11 mouse cellular contexts compared by ENCODE assay signal in the genomic region with DNA sequence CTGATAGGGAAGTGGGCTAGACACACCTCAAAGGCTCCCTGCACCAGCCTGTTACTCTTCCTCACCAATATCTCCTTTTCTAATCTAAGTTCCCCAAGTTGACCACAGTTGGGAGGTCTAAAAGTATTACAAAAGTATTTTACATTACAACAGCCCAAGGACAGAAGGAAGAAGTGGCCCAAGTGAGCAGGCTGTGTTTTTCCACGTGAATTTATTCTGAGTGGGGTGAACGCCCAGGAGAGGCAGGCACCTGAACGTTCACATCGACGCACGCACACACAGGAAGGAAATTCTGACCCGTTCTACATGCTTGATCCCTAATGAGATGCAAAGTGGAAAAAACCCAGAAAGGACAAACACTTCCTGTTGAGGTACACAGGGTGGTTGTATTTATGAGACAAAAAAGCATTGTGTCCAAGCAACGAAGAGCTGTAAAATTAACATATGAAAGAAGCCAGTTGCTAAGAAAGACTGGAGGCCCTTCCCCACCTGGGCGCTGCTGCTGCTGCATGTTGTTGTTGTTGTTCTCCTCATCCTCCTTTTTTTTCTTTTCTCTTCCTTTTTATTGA. TPM values are rescaled to one million over a fixed set of nuclear protein-coding genes. Genes with fewer than 3 reads are reported as not detected.
DNase-seq lines count a peak whose midpoint lies in the region; ATAC-seq and TF ChIP-seq lines count a peak whose summit lies in the region.
"Had no signal": no experiment of that assay in that cellular context is flagged by ENCODE, and none has a peak within 500 bp of the region (broad histone marks: within the 10 kb centered on the region; RNA-seq: fewer than 3 reads in every experiment).

No protein-coding gene starts in this region.

- H3K27ac ChIP-seq in liver, embryonic 15.5 days (replicated peaks): 0 out of 2 replicates have a peak overlapping the region, but pooled peaks have one; percentile 6
- no peak overlapping the region for H3K27ac ChIP-seq in liver, embryonic 11.5 days (ENCODE audit: low read depth, low read length)
- no peak overlapping the region for H3K27ac ChIP-seq in forebrain, postnatal 0 days (ENCODE audit: low read depth, low read length)
- no peak overlapping the region for H3K27ac ChIP-seq in intestine, embryonic 15.5 days
- H3K27ac ChIP-seq: limb, embryonic 15.5 days had no signal

- H3K36me3 ChIP-seq in liver, embryonic 15.5 days (replicated peaks): no peaks in the 10 kb centered on the region
- H3K36me3 ChIP-seq in liver, embryonic 11.5 days (ENCODE audit: control insufficient read depth, insufficient read depth, low read length): no peaks in the 10 kb centered on the region
- no peaks in the 10 kb centered on the region for H3K36me3 ChIP-seq in forebrain, postnatal 0 days (ENCODE audit: insufficient read depth)
- H3K36me3 ChIP-seq in intestine, embryonic 15.5 days: no peaks in the 10 kb centered on the region
- H3K36me3 ChIP-seq: G1E; limb, embryonic 15.5 days had no signal

- no peaks in the 10 kb centered on the region for H3K4me1 ChIP-seq in liver, embryonic 15.5 days (replicated peaks)
- H3K4me1 ChIP-seq in liver, embryonic 11.5 days (replicated peaks; ENCODE audit: control insufficient read depth, insufficient read depth, low read length): no peaks in the 10 kb centered on the region
- no peaks in the 10 kb centered on the region for H3K4me1 ChIP-seq in forebrain, postnatal 0 days (ENCODE audit: insufficient read depth)
- H3K4me1 ChIP-seq in intestine, embryonic 15.5 days (replicated peaks): no peaks in the 10 kb centered on the region
- H3K4me1 ChIP-seq: limb, embryonic 15.5 days had no signal

- 14% methylated on average over 9 of the region's 9 CpGs for WGBS in liver, embryonic 15.5 days (ENCODE audit: insufficient replicate concordance)
- 43% methylated on average over 9 of the region's 9 CpGs for WGBS in liver, embryonic 11.5 days
- 4% methylated on average over 9 of the region's 9 CpGs for WGBS in forebrain, postnatal 0 days
- 50% methylated on average over 9 of the region's 9 CpGs for WGBS in intestine, embryonic 15.5 days

- no peaks in the 10 kb centered on the region for H3K9me3 ChIP-seq in liver, embryonic 15.5 days (replicated peaks)
- no peaks in the 10 kb centered on the region for H3K9me3 ChIP-seq in liver, embryonic 11.5 days (ENCODE audit: control insufficient read depth, low read length)
- H3K9me3 ChIP-seq in forebrain, postnatal 0 days (ENCODE audit: low read length): no peaks in the 10 kb centered on the region
- H3K9me3 ChIP-seq in intestine, embryonic 15.5 days: no peaks in the 10 kb centered on the region
- H3K9me3 ChIP-seq: G1E; limb, embryonic 15.5 days had no signal

- no peak overlapping the region for H3K4me2 ChIP-seq in liver, embryonic 15.5 days
- H3K4me2 ChIP-seq in liver, embryonic 11.5 days: no peak overlapping the region
- no peak overlapping the region for H3K4me2 ChIP-seq in forebrain, postnatal 0 days (ENCODE audit: low read depth)
- no peak overlapping the region for H3K4me2 ChIP-seq in intestine, embryonic 15.5 days (replicated peaks)
- H3K4me2 ChIP-seq: limb, embryonic 15.5 days had no signal

- no peak overlapping the region for H3K4me3 ChIP-seq in liver, embryonic 15.5 days (replicated peaks)
- H3K4me3 ChIP-seq in liver, embryonic 11.5 days (ENCODE audit: low read depth, low read length): no peak overlapping the region
- H3K4me3 ChIP-seq in forebrain, postnatal 0 days (ENCODE audit: low read depth, low read length): no peak overlapping the region
- no peak overlapping the region for H3K4me3 ChIP-seq in intestine, embryonic 15.5 days (replicated peaks)
- H3K4me3 ChIP-seq: erythroblast, embryonic 14.5 days; limb, embryonic 15.5 days had no signal

- no peak overlapping the region for H3K9ac ChIP-seq in liver, embryonic 15.5 days
- no peak overlapping the region for H3K9ac ChIP-seq in liver, embryonic 11.5 days (ENCODE audit: low read depth, low read length)
- H3K9ac ChIP-seq in forebrain, postnatal 0 days: no peak overlapping the region
- H3K9ac ChIP-seq in intestine, embryonic 15.5 days: no peak overlapping the region
- H3K9ac ChIP-seq: limb, embryonic 15.5 days had no signal

- TF ChIP-seq CTCF in forebrain, postnatal 0 days (IDR thresholded peaks at IDR 0.05; ENCODE audit: low read depth): no peak

- no peak for DNase-seq in liver, embryonic 11.5 days (ENCODE audit: low spot score)
- DNase-seq in forebrain, postnatal 0 days: peak; percentile 10
- peak; percentile 35 to 62 for DNase-seq in spleen, postnatal 4 days (ENCODE audit: low spot score in 2 of 2)
- no peak for DNase-seq in cerebellum, postnatal 36 days
- DNase-seq in yolk sac, embryonic 10.5 days (ENCODE audit: low spot score): no peak

- H3K27me3 ChIP-seq in liver, embryonic 15.5 days: no peaks in the 10 kb centered on the region
- H3K27me3 ChIP-seq in liver, embryonic 11.5 days (replicated peaks; ENCODE audit: control insufficient read depth, insufficient read depth, low read length): no peaks in the 10 kb centered on the region
- H3K27me3 ChIP-seq in forebrain, postnatal 0 days (ENCODE audit: insufficient read depth, low read length): no peaks in the 10 kb centered on the region
- H3K27me3 ChIP-seq in intestine, embryonic 15.5 days (replicated peaks): no peaks in the 10 kb centered on the region
- H3K27me3 ChIP-seq: limb, embryonic 15.5 days had no signal

- no peak for ATAC-seq in liver, embryonic 15.5 days (ENCODE audit: insufficient read depth)
- no peak for ATAC-seq in liver, embryonic 11.5 days (replicated peaks; ENCODE audit: low FRiP score)
- peak; percentile 57 for ATAC-seq in forebrain, postnatal 0 days
- peak; percentile 37; the same call in 1 of the 2 replicates for ATAC-seq in megakaryocyte-erythroid progenitor cell, adult 5-6 weeks (replicated peaks; ENCODE audit: low FRiP score, low TSS enrichment, poor library complexity, severe bottlenecking)
- no peak for ATAC-seq in intestine, embryonic 15.5 days

RNA-seq across cellular contexts. Expression of a gene that starts 27.9 kb away (rescaled TPM):
- polyA plus RNA-seq in liver, embryonic 15.5 days (2015; fragmentation: Nextera tagmentation; extraction: Ambion mirVana): 1.0 and 1.2 TPM in 2 replicates
- 2.5 and 2.8 TPM in 2 replicates for polyA plus RNA-seq in liver, embryonic 11.5 days (2014; fragmentation: Nextera tagmentation; extraction: Ambion mirVana)
- 53.9 and 87.2 TPM in 2 replicates for total RNA-seq in forebrain, postnatal 0 days (2014; rRNA removed)
- 9.1 and 18.2 TPM in 2 replicates for polyA plus RNA-seq in forebrain, postnatal 0 days (2015; fragmentation: Nextera tagmentation; extraction: Ambion mirVana)
- total RNA-seq in megakaryocyte-erythroid progenitor cell, adult 5-6 weeks (2014; fragmentation: Nextera tagmentation): 0.02 TPM in 1 of 2 replicates, not detected in the other
- total RNA-seq in megakaryocyte-erythroid progenitor cell, adult 5-6 weeks (2017): 0.14 TPM in 1 of 2 replicates, not detected in the other
- polyA plus RNA-seq in intestine, embryonic 15.5 days (2015; fragmentation: Nextera tagmentation; extraction: Ambion mirVana): 9.2 and 9.4 TPM in 2 replicates
- polyA plus RNA-seq: erythroblast, embryonic 14.5 days; G1E had no signal

Comparison
In these comparisons a context has a peak if more than half of its experiments do, and no peak if none do; other contexts are left out.
1. ATAC-seq: peak in forebrain, postnatal 0 days (single experiment) and megakaryocyte-erythroid progenitor cell, adult 5-6 weeks (single experiment); none in liver, embryonic 15.5 days (single experiment), liver, embryonic 11.5 days (single experiment) and intestine, embryonic 15.5 days (single experiment).
2. DNase-seq: peak in forebrain, postnatal 0 days (single experiment) and spleen, postnatal 4 days (2 of 2); none in liver, embryonic 11.5 days (single experiment), cerebellum, postnatal 36 days (0 of 2) and yolk sac, embryonic 10.5 days (single experiment).